In the genomic region with DNA sequence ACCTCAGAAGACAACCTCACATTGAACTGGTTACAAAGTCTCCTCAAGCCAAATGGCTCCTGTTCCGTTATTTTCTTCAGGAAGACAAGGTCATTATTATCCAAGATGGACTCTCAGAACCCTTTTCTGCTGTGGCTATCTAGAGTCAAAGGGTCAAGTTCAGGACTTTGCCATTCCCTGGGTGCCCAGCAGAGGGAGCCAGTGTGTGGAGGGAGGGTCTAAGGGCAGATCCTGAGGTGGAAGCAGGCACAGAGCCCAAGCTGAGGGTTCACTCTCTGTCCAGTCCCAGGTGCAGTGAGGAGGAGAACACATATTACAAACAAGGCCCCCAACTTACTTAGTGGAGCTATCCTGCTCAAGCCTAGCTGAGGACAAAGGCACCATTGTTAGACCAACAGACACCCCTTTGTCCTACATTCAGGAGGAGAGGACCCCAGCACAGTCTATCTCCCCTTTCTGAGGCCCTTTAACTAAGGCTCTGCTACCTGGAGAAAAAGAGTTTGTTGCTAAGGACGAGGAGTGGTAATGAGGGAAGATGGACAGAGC, we compare ENCODE assay signal across 7 mouse cellular contexts. TPM values are rescaled to one million over a fixed set of nuclear protein-coding genes. Genes with fewer than 3 reads are reported as not detected.
DNase-seq lines count a peak whose midpoint lies in the region; ATAC-seq and TF ChIP-seq lines count a peak whose summit lies in the region.

No protein-coding gene starts in this region.

- H3K9me3 ChIP-seq in ES-E14 (ENCODE audit: control insufficient read depth, insufficient read depth, low read depth, low read length), result no peaks in the 10 kb centered on the region

- H3K27ac ChIP-seq in ES-E14 (ENCODE audit: insufficient read depth, low read depth, low read length, poor library complexity, severe bottlenecking), result no peak overlapping the region

- peak; percentile 30; the same call in 1 of the 2 replicates for ATAC-seq in common myeloid progenitor, adult 5-6 weeks (replicated peaks; ENCODE audit: low read depth, poor library complexity, severe bottlenecking)

- DNase-seq in CD4-positive helper T cell, adult 2 months (ENCODE audit: low read depth, low spot score), result peak; percentile 52
- DNase-seq in ES-E14 (ENCODE audit: low read depth, low spot score), result peak; percentile 86
- DNase-seq in heart, adult 9 months (ENCODE audit: low spot score in 2 of 2), result peak; percentile 28 to 51
- peak; percentile 77 to 83 for DNase-seq in kidney, postnatal 25 days
- peak; percentile 75 to 88 for DNase-seq in lung, postnatal 4 days
- peak; percentile 89 to 97 for DNase-seq in spleen, postnatal 4 days (ENCODE audit: low spot score in 2 of 2)

- no peak overlapping the region for H3K4me3 ChIP-seq in ES-E14 (ENCODE audit: insufficient read depth in 1 of 2, low read depth in 1 of 2, low read length in 2 of 2, poor library complexity in 1 of 2, severe bottlenecking in 1 of 2)

- in situ Hi-C loops in ES-E14 (cut with MboI; ENCODE audit: low sequenced_read_pairs in 2 of 2, unreplicated experiment in 2 of 2), result no loop called here

- H3K4me1 ChIP-seq in ES-E14 (ENCODE audit: control insufficient read depth in 2 of 2, insufficient read depth in 2 of 2, low read length in 2 of 2, poor library complexity in 1 of 2), result 0 out of 4 replicates have a peak, but pooled peaks cover 0 to 2% of the 10 kb centered on the region in 2 experiments

- peaks cover 32% of the 10 kb centered on the region for H3K36me3 ChIP-seq in ES-E14 (ENCODE audit: control insufficient read depth, insufficient read depth, low read length, poor library complexity, severe bottlenecking)

- no peak overlapping the region for H3K9ac ChIP-seq in ES-E14 (ENCODE audit: insufficient read depth, low read depth, low read length, poor library complexity, severe bottlenecking)

TF ChIP-seq in ES-E14, 5 proteins besides CTCF, POLR2A, EP300 and RAD21:
- no peak for TF ChIP-seq MAFK (IDR thresholded peaks at IDR 0.05; ENCODE audit: insufficient read depth, low read depth, low read length)
- no peak for TF ChIP-seq CHD2 (IDR thresholded peaks at IDR 0.05; ENCODE audit: low read depth, low read length)
- no peak for TF ChIP-seq HCFC1 (IDR thresholded peaks at IDR 0.05; ENCODE audit: borderline replicate concordance, insufficient read depth, low read length)
- no peak for TF ChIP-seq ZNF384 (IDR thresholded peaks at IDR 0.05; ENCODE audit: low read depth, low read length)
TF ChIP-seq in ES-E14: peak in this region for 0.

RNA-seq across cellular contexts. Expression of a gene that starts 7.9 kb away (rescaled TPM):
- 0.49 and 1.0 TPM in 2 replicates for total RNA-seq in ES-E14 (2012; rRNA removed)
- 121 and 135 TPM in 2 replicates for total RNA-seq in common myeloid progenitor, adult 5-6 weeks (2017)

RNA-seq across cellular contexts. Expression of a gene that starts 10.0 kb away (rescaled TPM):
- 321 and 519 TPM in 2 replicates for total RNA-seq in ES-E14 (2012; rRNA removed)
- 1,831 and 1,833 TPM in 2 replicates for total RNA-seq in common myeloid progenitor, adult 5-6 weeks (2017)

RNA-seq across cellular contexts. Expression of a gene that starts 10.7 kb away (rescaled TPM):
- 190 and 226 TPM in 2 replicates for total RNA-seq in ES-E14 (2012; rRNA removed)
- 248 and 261 TPM in 2 replicates for total RNA-seq in common myeloid progenitor, adult 5-6 weeks (2017)

RNA-seq across cellular contexts. Expression of a gene that starts 22.2 kb away (rescaled TPM):
- total RNA-seq in ES-E14 (2012; rRNA removed), result 59.4 and 85.5 TPM in 2 replicates
- 53.8 and 55.5 TPM in 2 replicates for total RNA-seq in common myeloid progenitor, adult 5-6 weeks (2017)

Comparison
In these comparisons a context has a peak if more than half of its experiments do, and no peak if none do; other contexts are left out.
1. DNase-seq: peak in every context shown above with its lines; median percentile 93 in spleen, postnatal 4 days; 86 in ES-E14; 82 in lung, postnatal 4 days; 80 in kidney, postnatal 25 days; 52 in CD4-positive helper T cell, adult 2 months; 40 in heart, adult 9 months.
2. RNA of a gene that starts 7.9 kb away (total RNA-seq): 121 to 135 TPM in common myeloid progenitor, adult 5-6 weeks; 0.49 to 1.0 TPM in ES-E14; every median in the first group is over 10 times any median in the second.